Comparison of ENCODE assay signal across 9 mouse cellular contexts in the genomic region with DNA sequence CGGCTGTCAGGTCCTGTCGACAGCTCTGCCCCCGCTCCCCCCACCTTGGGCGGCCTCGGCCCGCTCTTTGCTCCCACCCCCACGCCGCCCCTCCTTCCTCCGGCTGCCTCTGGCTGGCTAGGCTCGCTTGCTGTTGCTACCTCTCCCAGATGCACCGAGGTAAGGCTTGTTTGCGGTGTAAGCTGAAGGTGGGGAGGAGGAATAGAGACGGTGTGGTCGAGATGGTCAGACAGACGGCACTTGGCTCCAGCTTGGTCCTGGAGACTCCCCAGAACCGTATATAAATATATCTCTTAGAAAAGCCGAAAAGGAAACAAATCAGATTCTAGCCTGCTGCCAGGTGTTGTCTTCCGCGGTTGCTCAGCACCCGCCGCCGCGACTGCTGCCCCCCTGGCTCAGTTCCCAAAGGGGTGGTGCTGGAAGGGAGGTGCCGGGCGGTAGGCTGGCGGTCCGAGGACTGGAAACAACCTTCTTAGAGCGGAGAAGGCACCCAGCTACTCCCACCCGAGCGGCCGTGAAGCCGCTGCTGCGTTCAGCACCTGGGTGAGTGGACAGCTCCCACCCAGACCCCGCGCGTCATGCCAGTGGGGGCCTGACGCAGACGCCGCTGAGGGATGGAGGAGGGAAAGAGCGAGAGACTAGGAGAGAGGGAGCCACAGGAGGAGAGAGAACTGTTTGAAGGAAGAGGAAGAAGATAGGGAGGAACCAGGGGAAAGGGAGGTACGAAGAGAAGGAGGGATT. TPM values are rescaled to one million over a fixed set of nuclear protein-coding genes. Genes with fewer than 3 reads are reported as not detected.
A peak's percentile ranks its signal among the peaks of the same experiment; 100 is the strongest.
DNase-seq lines count a peak whose midpoint lies in the region; ATAC-seq and TF ChIP-seq lines count a peak whose summit lies in the region.
"Had no signal": no experiment of that assay in that cellular context is flagged by ENCODE, and none has a peak within 500 bp of the region (broad histone marks: within the 10 kb centered on the region; RNA-seq: fewer than 3 reads in every experiment).

A gene (minus strand): TSS at position 320 of the 741 bp plus-strand sequence.

- peak; percentile 68; the same call in 1 of the 2 replicates for ATAC-seq in heart, embryonic 13.5 days (ENCODE audit: extremely low read depth, insufficient number of reproducible peaks, low FRiP score, low TSS enrichment)
- peak; percentile 83 for ATAC-seq in kidney, embryonic 16.5 days (ENCODE audit: low FRiP score, low TSS enrichment)
- ATAC-seq in liver, embryonic 11.5 days (replicated peaks; ENCODE audit: low FRiP score): 0 out of 2 replicates have a peak, but pooled peaks have one; percentile 41

- peaks cover 78% of the 10 kb centered on the region for H3K27me3 ChIP-seq in heart, embryonic 13.5 days (replicated peaks)
- H3K27me3 ChIP-seq in kidney, embryonic 16.5 days (ENCODE audit: insufficient read depth, low read length): peaks cover 40% of the 10 kb centered on the region
- peaks cover 31% of the 10 kb centered on the region for H3K27me3 ChIP-seq in liver, embryonic 11.5 days (replicated peaks; ENCODE audit: control insufficient read depth, insufficient read depth, low read length)
- peaks cover 21% of the 10 kb centered on the region for H3K27me3 ChIP-seq in myocyte (ENCODE audit: control insufficient read depth, insufficient read depth, insufficient read length)

- H3K9me3 ChIP-seq in heart, embryonic 13.5 days: no peaks in the 10 kb centered on the region
- H3K9me3 ChIP-seq in kidney, embryonic 16.5 days (ENCODE audit: low read length): no peaks in the 10 kb centered on the region
- H3K9me3 ChIP-seq in liver, embryonic 11.5 days (ENCODE audit: control insufficient read depth, low read length): no peaks in the 10 kb centered on the region

- no peaks in the 10 kb centered on the region for H3K79me2 ChIP-seq in myocyte (ENCODE audit: control insufficient read depth, insufficient read depth)

- peak within 1 kb of the TSS; percentile 44 for H3K4me3 ChIP-seq in heart, embryonic 13.5 days
- peak within 1 kb of the TSS; percentile 36 for H3K4me3 ChIP-seq in kidney, embryonic 16.5 days (ENCODE audit: low read length)
- H3K4me3 ChIP-seq in liver, embryonic 11.5 days (ENCODE audit: low read depth, low read length): peak within 1 kb of the TSS; percentile 25
- no peak within 1 kb of the TSS for H3K4me3 ChIP-seq in myocyte

- 1% methylated on average over 41 of the region's 41 CpGs for WGBS in heart, embryonic 13.5 days
- under 1% methylated on average over 41 of the region's 41 CpGs for WGBS in kidney, embryonic 16.5 days
- 2% methylated on average over 41 of the region's 41 CpGs for WGBS in liver, embryonic 11.5 days

- DNase-seq in gastrocnemius, postnatal 10 days: peak; percentile 84
- no peak for DNase-seq in gastrocnemius, adult 18-20 months (ENCODE audit: low spot score)
- DNase-seq in embryo, embryonic 11.5 days (ENCODE audit: low read depth, low spot score): peak; percentile 61
- peak; percentile 75 for DNase-seq in liver, embryonic 11.5 days (ENCODE audit: low spot score)
- DNase-seq in testis, postnatal 14 days (ENCODE audit: low spot score): peak; percentile 74

- no peak for TF ChIP-seq POLR2A in myocyte (IDR thresholded peaks at IDR 0.05; ENCODE audit: insufficient read length, low read depth)

- peak within 1 kb of the TSS; percentile 71 for H3K4me2 ChIP-seq in heart, embryonic 13.5 days
- peak within 1 kb of the TSS; percentile 59 for H3K4me2 ChIP-seq in kidney, embryonic 16.5 days (replicated peaks; ENCODE audit: low read depth, low read length)
- peak within 1 kb of the TSS; percentile 57 for H3K4me2 ChIP-seq in liver, embryonic 11.5 days
- no peak within 1 kb of the TSS for H3K4me2 ChIP-seq in myocyte (ENCODE audit: low read depth)

- no peak within 1 kb of the TSS for H3K9ac ChIP-seq in heart, embryonic 13.5 days
- H3K9ac ChIP-seq in kidney, embryonic 16.5 days (replicated peaks; ENCODE audit: low read length): no peak within 1 kb of the TSS
- H3K9ac ChIP-seq in liver, embryonic 11.5 days (ENCODE audit: low read depth, low read length): no peak within 1 kb of the TSS

- H3K36me3 ChIP-seq in heart, embryonic 13.5 days: no peaks in the 10 kb centered on the region
- H3K36me3 ChIP-seq in kidney, embryonic 16.5 days (ENCODE audit: insufficient read depth, low read length): no peaks in the 10 kb centered on the region
- H3K36me3 ChIP-seq in liver, embryonic 11.5 days (ENCODE audit: control insufficient read depth, insufficient read depth, low read length): no peaks in the 10 kb centered on the region
- H3K36me3 ChIP-seq in myocyte (ENCODE audit: control insufficient read depth, insufficient read depth): no peaks in the 10 kb centered on the region

- no peak within 1 kb of the TSS for H3ac ChIP-seq in myocyte (ENCODE audit: control insufficient read depth, insufficient read length)

- H3K27ac ChIP-seq in heart, embryonic 13.5 days (replicated peaks): no peak within 1 kb of the TSS
- H3K27ac ChIP-seq in kidney, embryonic 16.5 days (ENCODE audit: low read length): no peak within 1 kb of the TSS
- no peak within 1 kb of the TSS for H3K27ac ChIP-seq in liver, embryonic 11.5 days (ENCODE audit: low read depth, low read length)

- peaks cover 11% of the 10 kb centered on the region for H3K4me1 ChIP-seq in heart, embryonic 13.5 days
- peaks cover 11% of the 10 kb centered on the region for H3K4me1 ChIP-seq in kidney, embryonic 16.5 days (ENCODE audit: insufficient read depth, low read length)
- peaks cover 7% of the 10 kb centered on the region; the same call in 1 of the 2 replicates for H3K4me1 ChIP-seq in liver, embryonic 11.5 days (replicated peaks; ENCODE audit: control insufficient read depth, insufficient read depth, low read length)

TF ChIP-seq in myocyte, 11 proteins besides CTCF, POLR2A, EP300 and RAD21:
- TF ChIP-seq POLR2AphosphoS2 (IDR thresholded peaks at IDR 0.05; ENCODE audit: insufficient read length, low read depth) (no peak), E2F4 (IDR thresholded peaks at IDR 0.05; ENCODE audit: insufficient read depth) (no peak), REST (IDR thresholded peaks at IDR 0.05; ENCODE audit: insufficient read depth, insufficient read length) (peak; percentile 96), TCF3 (IDR thresholded peaks at IDR 0.05; ENCODE audit: insufficient read length, low read depth) (no peak), USF1 (IDR thresholded peaks at IDR 0.05; ENCODE audit: low read depth) (no peak), TCF12 (IDR thresholded peaks at IDR 0.05; ENCODE audit: insufficient read depth, poor library complexity, severe bottlenecking) (no peak), MYOG (IDR thresholded peaks at IDR 0.05; ENCODE audit: control insufficient read depth in 1 of 3, insufficient read depth in 1 of 3, insufficient read length in 2 of 3, low read depth in 2 of 3) (no peak)

RNA-seq across cellular contexts. Expression of the gene that starts here (rescaled TPM):
- total RNA-seq in gastrocnemius, postnatal 10 days (2021): under 1 TPM; 0.14 to 0.28 TPM
- total RNA-seq in gastrocnemius, adult 18-20 months (2021): under 1 TPM; 0.24 to 0.62 TPM
- polyA plus RNA-seq in heart, embryonic 13.5 days (2015; fragmentation: Nextera tagmentation; extraction: Ambion mirVana): not detected in 2 replicates
- polyA plus RNA-seq in kidney, embryonic 16.5 days (2015; fragmentation: Nextera tagmentation; extraction: Ambion mirVana): 0.04 and 0.10 TPM in 2 replicates
- polyA plus RNA-seq in liver, embryonic 11.5 days (2014; fragmentation: Nextera tagmentation; extraction: Ambion mirVana): not detected in 2 replicates
- 0.01 TPM for polyA plus RNA-seq in myocyte (2012; fragmentation: generic; extraction: Trizol)
- total RNA-seq: neutrophil, adult 5-6 weeks had no signal

Comparison
In these comparisons a context has a peak if more than half of its experiments do, and no peak if none do; other contexts are left out.
1. Peak in DNase-seq in gastrocnemius, postnatal 10 days; RNA of the gene not detected or under 1 TPM.
2. Peak in ATAC-seq, H3K4me3 ChIP-seq and H3K4me2 ChIP-seq in heart, embryonic 13.5 days; RNA of the gene not detected or under 1 TPM.
3. Peak in ATAC-seq, H3K4me3 ChIP-seq and H3K4me2 ChIP-seq in kidney, embryonic 16.5 days; RNA of the gene not detected or under 1 TPM.
4. Peak in DNase-seq, ATAC-seq, H3K4me3 ChIP-seq and H3K4me2 ChIP-seq in liver, embryonic 11.5 days; RNA of the gene not detected or under 1 TPM.